Mouse (Mus musculus) megakaryocyte progenitor cell, adult 5-6 weeks (primary cell): ENCODE data around the gene Blzf1. TPM values are rescaled to one million over a fixed set of nuclear protein-coding genes. Genes with fewer than 3 reads are reported as not detected.

Experiments used
- ATAC-seq: replicated peaks from 2 replicates; pipeline ENCODE4 v1.8.0; 2016; ENCODE audit warnings: mild to moderate bottlenecking, moderate TSS enrichment, inconsistent platforms; ENCODE audit not compliant: poor library complexity
- total RNA-seq, 2 experiments: library from RNA; stranded (forward) in 1 of 2; stranded (reverse) in 1 of 2; fragments of 157-497, 149-512 nt in 1 of 2; fragments of 200-1000 nt in 1 of 2; gene quantifications; 2 replicates each; pipeline versions ENCODE4 v1.2.3 to v1.2.4; 2015 to 2017

Blzf1 gene
- total RNA-seq, 2 experiments from 2014 or later = 27.8 to 54.7 TPM

DNA sequence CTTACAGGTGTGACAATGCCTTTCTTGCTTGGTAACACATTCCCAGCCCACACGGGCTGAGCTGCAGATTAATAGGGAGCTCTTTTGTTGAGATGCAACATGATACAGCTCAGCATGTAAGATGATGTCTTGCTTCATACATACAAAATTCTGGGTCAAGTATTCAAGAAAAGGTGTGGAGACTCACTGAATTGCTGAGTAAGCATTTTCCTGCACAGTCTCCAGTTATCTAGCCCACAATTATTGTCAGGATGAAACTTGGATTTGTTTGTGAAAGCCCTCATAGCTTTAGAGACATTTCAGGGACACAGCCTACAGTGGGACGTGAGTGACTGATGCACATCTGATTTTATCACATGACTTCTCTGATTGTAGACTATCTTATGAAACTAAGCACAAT is 65.8 kb downstream of the Blzf1 start:
- no peak for ATAC-seq

Other genes starting within 250 kb of the Blzf1 start
- 371 and 392 TPM in 2 replicates for gene Sell, start 245.5 kb downstream of the Blzf1 start, total RNA-seq (2015)
- 234 and 258 TPM in 2 replicates for gene Sell, start 245.5 kb downstream of the Blzf1 start, total RNA-seq (2017)
- gene Selp, start 192.2 kb downstream of the Blzf1 start, total RNA-seq (2015) = 3.3 and 7.6 TPM in 2 replicates
- gene Selp, start 192.2 kb downstream of the Blzf1 start, total RNA-seq (2017) = 0.68 and 2.0 TPM in 2 replicates
- 8.6 and 9.2 TPM in 2 replicates for gene F5, start 155.7 kb downstream of the Blzf1 start, total RNA-seq (2015)
- gene F5, start 155.7 kb downstream of the Blzf1 start, total RNA-seq (2017) = 4.2 and 6.1 TPM in 2 replicates
- 10.3 and 10.6 TPM in 2 replicates for gene Slc19a2, start 58.4 kb downstream of the Blzf1 start, total RNA-seq (2015)
- gene Slc19a2, start 58.4 kb downstream of the Blzf1 start, total RNA-seq (2017) = 4.4 and 5.1 TPM in 2 replicates
- gene Ccdc181, start 31.9 kb downstream of the Blzf1 start, total RNA-seq (2015) = 11.8 and 13.5 TPM in 2 replicates
- gene Ccdc181, start 31.9 kb downstream of the Blzf1 start, total RNA-seq (2017) = 29.0 and 31.0 TPM in 2 replicates
- gene Nme7, start 3.4 kb downstream of the Blzf1 start, total RNA-seq (2015) = 21.3 TPM in 2 replicates
- gene Nme7, start 3.4 kb downstream of the Blzf1 start, total RNA-seq (2017) = 36.5 and 43.8 TPM in 2 replicates
- 10.5 and 11.8 TPM in 2 replicates for gene Atp1b1, start 150.9 kb upstream of the Blzf1 start, total RNA-seq (2015)
- gene Atp1b1, start 150.9 kb upstream of the Blzf1 start, total RNA-seq (2017) = 7.9 and 15.2 TPM in 2 replicates